Mouse (Mus musculus) liver, embryonic 14.5 days (tissue): ENCODE measurements around the gene Crim1.

Experiments used
- CTCF ChIP-seq: IDR thresholded peaks from 2 replicates; pipeline ENCODE4 v1.5.1; 2016; ENCODE audit warnings: antibody characterized with exemption, low read depth, control low read depth
- EP300 ChIP-seq: IDR thresholded peaks from 2 replicates; pipeline ENCODE4 v1.6.1; 2016; ENCODE audit warnings: antibody characterized with exemption, low read depth

DNA sequence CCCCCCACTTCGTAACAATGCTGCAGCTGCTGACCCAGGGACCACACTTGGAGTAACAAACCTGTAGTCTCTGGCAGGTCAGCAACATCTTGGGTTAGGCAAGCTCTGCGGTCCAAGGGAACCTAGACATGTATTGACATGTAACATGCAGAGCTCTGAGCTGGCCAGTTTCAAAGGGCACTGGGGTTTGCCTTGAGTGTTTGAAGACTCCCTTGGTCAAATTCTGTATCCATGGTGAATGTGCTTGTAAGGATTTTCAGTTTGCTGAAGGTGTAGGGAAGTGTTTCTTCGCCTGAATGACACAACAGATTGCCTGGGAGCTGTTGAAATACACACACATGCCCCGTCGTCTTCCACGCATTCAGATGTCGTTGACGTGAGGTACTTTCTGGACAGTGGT is 72.1 kb downstream of the Crim1 start:
- TF ChIP-seq CTCF (no peak), EP300 (no peak)
